Mouse (Mus musculus): ENCODE data around the gene Ilk. TPM values are rescaled to one million over a fixed set of nuclear protein-coding genes. Genes with fewer than 3 reads are reported as not detected.

Gene Ilk
- 317 and 323 TPM in 2 replicates for polyA plus RNA-seq (2015; fragmentation: Nextera tagmentation; extraction: Ambion mirVana)

GRCm38 (mm10) chr7:105736264-105736901 is at the start of gene Ilk:
Ilk (plus strand) TSS chr7:105736592.
- H3K27me3 ChIP-seq (replicated peaks; ENCODE audit: control insufficient read depth, insufficient read depth, low read length), result no peaks in the 10 kb centered on the region
- peak within 1 kb of the TSS; percentile 84 for H3K4me3 ChIP-seq (ENCODE audit: low read length)
- H3K4me1 ChIP-seq (ENCODE audit: control insufficient read depth, insufficient read depth, low read length), result peaks cover 16% of the 10 kb centered on the region; the same call in 1 of the 2 replicates
- H3K9ac ChIP-seq (ENCODE audit: low read depth, low read length), result peak within 1 kb of the TSS; percentile 90
- peak; percentile 98 for ATAC-seq
- H3K9me3 ChIP-seq (ENCODE audit: control insufficient read depth, low read length), result no peaks in the 10 kb centered on the region
- peak within 1 kb of the TSS; percentile 67 for H3K4me2 ChIP-seq (ENCODE audit: low read depth, low read length)
- H3K36me3 ChIP-seq (ENCODE audit: control insufficient read depth, insufficient read depth, low read length), result peaks cover 16% of the 10 kb centered on the region
- WGBS, result 0% methylated on average over 52 of the region's 62 CpGs
- H3K27ac ChIP-seq (ENCODE audit: low read length), result peak within 1 kb of the TSS; percentile 89

GRCm38 (mm10) chr7:105690875-105691274 is 45.5 kb upstream of the Ilk start:
- Histone ChIP-seq H3K4me3 (ENCODE audit: low read length) (no peak overlapping the region), H3K4me1 (ENCODE audit: control insufficient read depth, insufficient read depth, low read length) (no peaks in the 10 kb centered on the region), H3K9me3 (ENCODE audit: control insufficient read depth, low read length) (no peaks in the 10 kb centered on the region), H3K27me3 (replicated peaks; ENCODE audit: control insufficient read depth, insufficient read depth, low read length) (no peaks in the 10 kb centered on the region), H3K4me2 (ENCODE audit: low read depth, low read length) (no peak overlapping the region), H3K9ac (ENCODE audit: low read depth, low read length) (no peak overlapping the region), H3K36me3 (ENCODE audit: control insufficient read depth, insufficient read depth, low read length) (no peaks in the 10 kb centered on the region), H3K27ac (ENCODE audit: low read length) (no peak overlapping the region)
- 73% methylated on average over 1 of the region's 1 CpGs for WGBS
- ATAC-seq, result no peak

DNA sequence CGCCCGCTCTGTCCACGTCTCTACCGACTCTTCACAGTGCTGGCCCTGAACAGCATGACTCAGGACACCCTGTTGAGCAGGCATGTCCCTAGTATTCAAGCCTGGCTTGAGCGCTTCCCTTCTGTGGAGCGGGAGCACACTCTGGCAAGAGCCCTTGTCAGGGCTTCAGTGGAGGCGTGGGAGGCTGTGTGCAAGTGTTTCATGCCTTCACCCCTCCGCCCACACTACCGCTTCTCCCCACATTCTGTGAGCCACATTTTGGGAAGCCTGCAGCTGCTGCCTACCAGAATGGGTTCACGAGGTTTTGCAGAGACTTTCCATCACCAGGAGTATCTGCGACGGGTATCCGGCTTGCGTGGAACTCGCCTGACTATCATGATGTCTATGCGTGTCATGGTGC is 33.2 kb upstream of the Ilk start:
- Histone ChIP-seq H3K27me3 (replicated peaks; ENCODE audit: control insufficient read depth, insufficient read depth, low read length) (no peaks in the 10 kb centered on the region), H3K27ac (ENCODE audit: low read length) (no peak overlapping the region), H3K4me3 (ENCODE audit: low read length) (no peak overlapping the region), H3K36me3 (ENCODE audit: control insufficient read depth, insufficient read depth, low read length) (no peaks in the 10 kb centered on the region), H3K9me3 (ENCODE audit: control insufficient read depth, low read length) (no peaks in the 10 kb centered on the region), H3K4me1 (ENCODE audit: control insufficient read depth, insufficient read depth, low read length) (no peaks in the 10 kb centered on the region), H3K4me2 (ENCODE audit: low read depth, low read length) (no peak overlapping the region), H3K9ac (ENCODE audit: low read depth, low read length) (no peak overlapping the region)
- ATAC-seq, result no peak
- 86% methylated on average over 16 of the region's 16 CpGs for WGBS

DNA sequence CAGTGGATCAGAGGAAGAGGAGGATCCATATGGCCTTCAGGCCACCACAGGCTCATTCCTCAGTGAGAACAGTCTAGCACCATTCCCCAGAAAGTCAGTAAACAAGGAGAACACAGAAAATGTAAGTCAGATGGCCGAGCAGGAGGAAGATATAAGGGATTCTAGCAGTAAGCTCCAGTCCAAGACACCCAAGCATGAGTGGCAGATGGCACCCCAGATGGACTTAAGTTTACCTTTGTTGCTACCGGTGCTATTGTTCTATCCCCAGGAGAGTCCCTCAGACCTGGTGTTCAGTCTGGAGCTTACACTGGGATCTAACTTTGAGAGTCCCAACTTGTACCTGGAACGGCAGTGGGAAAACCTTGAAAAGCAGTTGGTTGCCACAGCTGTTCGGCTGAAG is 32.6 kb upstream of the Ilk start:
- no peaks in the 10 kb centered on the region for H3K4me1 ChIP-seq (ENCODE audit: control insufficient read depth, insufficient read depth, low read length)
- no peaks in the 10 kb centered on the region for H3K9me3 ChIP-seq (ENCODE audit: control insufficient read depth, low read length)
- ATAC-seq, result no peak
- H3K27me3 ChIP-seq (replicated peaks; ENCODE audit: control insufficient read depth, insufficient read depth, low read length), result no peaks in the 10 kb centered on the region
- H3K9ac ChIP-seq (ENCODE audit: low read depth, low read length), result no peak overlapping the region
- H3K4me2 ChIP-seq (ENCODE audit: low read depth, low read length), result no peak overlapping the region
- no peak overlapping the region for H3K4me3 ChIP-seq (ENCODE audit: low read length)
- no peaks in the 10 kb centered on the region for H3K36me3 ChIP-seq (ENCODE audit: control insufficient read depth, insufficient read depth, low read length)
- 82% methylated on average over 4 of the region's 4 CpGs for WGBS
- H3K27ac ChIP-seq (ENCODE audit: low read length), result no peak overlapping the region

DNA sequence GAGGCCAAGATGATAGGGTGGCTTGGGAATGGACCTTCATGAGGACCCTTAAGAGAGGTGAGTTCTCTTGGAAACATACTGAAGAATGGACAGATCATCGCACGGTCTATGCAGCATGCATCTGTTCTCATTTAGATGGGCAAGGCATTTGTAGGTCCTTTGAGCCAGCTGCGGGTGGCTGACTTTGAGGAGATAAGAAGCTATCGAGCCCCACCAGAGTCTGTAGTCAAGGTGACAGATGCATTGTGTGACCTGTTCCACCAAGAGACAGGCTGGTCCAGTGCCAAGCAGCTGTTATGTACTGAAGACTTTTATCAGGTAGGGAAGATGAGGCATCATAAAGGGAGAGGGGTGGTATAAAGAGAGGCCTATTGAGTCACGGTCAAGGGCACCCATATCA is 27.7 kb upstream of the Ilk start:
- no peak overlapping the region for H3K9ac ChIP-seq (ENCODE audit: low read depth, low read length)
- H3K27me3 ChIP-seq (replicated peaks; ENCODE audit: control insufficient read depth, insufficient read depth, low read length), result no peaks in the 10 kb centered on the region
- 93% methylated on average over 5 of the region's 5 CpGs for WGBS
- no peaks in the 10 kb centered on the region for H3K9me3 ChIP-seq (ENCODE audit: control insufficient read depth, low read length)
- no peak overlapping the region for H3K4me3 ChIP-seq (ENCODE audit: low read length)
- no peak overlapping the region for H3K4me2 ChIP-seq (ENCODE audit: low read depth, low read length)
- ATAC-seq, result no peak
- no peak overlapping the region for H3K27ac ChIP-seq (ENCODE audit: low read length)
- no peaks in the 10 kb centered on the region for H3K4me1 ChIP-seq (ENCODE audit: control insufficient read depth, insufficient read depth, low read length)
- no peaks in the 10 kb centered on the region for H3K36me3 ChIP-seq (ENCODE audit: control insufficient read depth, insufficient read depth, low read length)

DNA sequence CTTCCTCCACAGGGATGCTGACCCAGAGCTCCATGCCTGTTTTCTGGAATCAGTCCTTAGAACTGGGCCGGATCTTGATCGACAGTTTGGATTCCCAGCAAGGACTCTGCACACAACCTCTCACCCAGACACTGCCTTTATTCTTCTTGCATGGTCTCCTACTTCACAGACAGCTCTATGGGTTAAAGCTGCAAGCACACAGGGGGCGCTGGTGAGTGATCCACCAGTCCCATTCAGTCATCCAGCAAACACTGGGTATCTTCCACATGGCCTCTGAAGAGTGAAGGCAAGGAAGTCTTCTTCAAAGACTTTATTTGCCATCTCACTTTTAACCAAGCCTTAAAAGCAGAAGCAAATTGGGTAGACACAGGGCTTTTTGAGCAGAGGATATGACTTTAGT is 21.0 kb upstream of the Ilk start:
- Histone ChIP-seq H3K36me3 (ENCODE audit: control insufficient read depth, insufficient read depth, low read length) (no peaks in the 10 kb centered on the region), H3K4me1 (ENCODE audit: control insufficient read depth, insufficient read depth, low read length) (no peaks in the 10 kb centered on the region), H3K4me3 (ENCODE audit: low read length) (no peak overlapping the region), H3K9me3 (ENCODE audit: control insufficient read depth, low read length) (no peaks in the 10 kb centered on the region), H3K4me2 (ENCODE audit: low read depth, low read length) (no peak overlapping the region), H3K9ac (ENCODE audit: low read depth, low read length) (no peak overlapping the region), H3K27ac (ENCODE audit: low read length) (no peak overlapping the region), H3K27me3 (replicated peaks; ENCODE audit: control insufficient read depth, insufficient read depth, low read length) (no peaks in the 10 kb centered on the region)
- 59% methylated on average over 3 of the region's 3 CpGs for WGBS
- no peak for ATAC-seq

- H3K27me3 ChIP-seq (replicated peaks; ENCODE audit: control insufficient read depth, insufficient read depth, low read length), result no peaks in the 10 kb centered on the region
- H3K4me2 ChIP-seq (ENCODE audit: low read depth, low read length), result no peak overlapping the region
- no peaks in the 10 kb centered on the region for H3K9me3 ChIP-seq (ENCODE audit: control insufficient read depth, low read length)
- ATAC-seq, result no peak
- 84% methylated on average over 2 of the region's 2 CpGs for WGBS
- H3K36me3 ChIP-seq (ENCODE audit: control insufficient read depth, insufficient read depth, low read length), result no peaks in the 10 kb centered on the region
- no peaks in the 10 kb centered on the region for H3K4me1 ChIP-seq (ENCODE audit: control insufficient read depth, insufficient read depth, low read length)
- H3K4me3 ChIP-seq (ENCODE audit: low read length), result no peak overlapping the region
- no peak overlapping the region for H3K9ac ChIP-seq (ENCODE audit: low read depth, low read length)
- H3K27ac ChIP-seq (ENCODE audit: low read length), result no peak overlapping the region
These were observed 14.5 kb upstream of the Ilk start for GRCm38 (mm10) chr7:105721916-105722315.

- Histone ChIP-seq H3K27me3 (replicated peaks; ENCODE audit: control insufficient read depth, insufficient read depth, low read length) (no peaks in the 10 kb centered on the region), H3K9ac (ENCODE audit: low read depth, low read length) (no peak overlapping the region), H3K36me3 (ENCODE audit: control insufficient read depth, insufficient read depth, low read length) (no peaks in the 10 kb centered on the region), H3K4me3 (ENCODE audit: low read length) (no peak overlapping the region), H3K27ac (ENCODE audit: low read length) (no peak overlapping the region), H3K4me1 (ENCODE audit: control insufficient read depth, insufficient read depth, low read length) (no peaks in the 10 kb centered on the region), H3K9me3 (ENCODE audit: control insufficient read depth, low read length) (no peaks in the 10 kb centered on the region), H3K4me2 (ENCODE audit: low read depth, low read length) (no peak overlapping the region)
- ATAC-seq, result peak; percentile 86
- 77% methylated on average over 4 of the region's 4 CpGs for WGBS
These were observed 10.0 kb upstream of the Ilk start for GRCm38 (mm10) chr7:105726144-105726979.

DNA sequence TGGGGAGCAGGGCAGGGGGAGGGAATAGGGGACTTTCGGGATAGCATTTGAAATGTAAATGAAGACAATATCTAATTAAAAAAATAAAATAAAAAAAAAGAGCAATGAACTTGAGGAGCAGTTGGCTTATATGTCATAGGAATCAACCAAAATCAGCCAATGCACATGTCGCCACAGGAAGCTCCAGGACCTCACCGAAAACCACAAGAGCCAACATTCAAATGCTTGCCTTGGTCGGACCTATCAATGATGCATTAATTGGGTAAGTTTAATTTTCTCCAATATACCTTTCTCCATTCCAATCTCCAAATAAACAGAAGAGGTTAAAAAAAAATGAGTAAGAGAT is 9.4 kb upstream of the Ilk start:
- WGBS, result 94% methylated on average over 4 of the region's 4 CpGs
- H3K27me3 ChIP-seq (replicated peaks; ENCODE audit: control insufficient read depth, insufficient read depth, low read length), result no peaks in the 10 kb centered on the region
- no peak overlapping the region for H3K9ac ChIP-seq (ENCODE audit: low read depth, low read length)
- no peak overlapping the region for H3K4me2 ChIP-seq (ENCODE audit: low read depth, low read length)
- no peak overlapping the region for H3K4me3 ChIP-seq (ENCODE audit: low read length)
- H3K9me3 ChIP-seq (ENCODE audit: control insufficient read depth, low read length), result no peaks in the 10 kb centered on the region
- no peaks in the 10 kb centered on the region for H3K36me3 ChIP-seq (ENCODE audit: control insufficient read depth, insufficient read depth, low read length)
- no peaks in the 10 kb centered on the region for H3K4me1 ChIP-seq (ENCODE audit: control insufficient read depth, insufficient read depth, low read length)
- H3K27ac ChIP-seq (ENCODE audit: low read length), result no peak overlapping the region
- ATAC-seq, result no peak

Measured in intestine, embryonic 16.5 days (tissue).